Mouse (Mus musculus) bone marrow, adult 2 months (tissue): ENCODE data around the gene Tm6sf1. TPM values are rescaled to one million over a fixed set of nuclear protein-coding genes. Genes with fewer than 3 reads are reported as not detected.

Source experiments
- H3K27ac ChIP-seq: fragments of 200-500 bp; 2 replicates; pipeline ENCODE4 v1.5.1; 2012; ENCODE audit warnings: low read depth, mild to moderate bottlenecking, control low read depth, inconsistent platforms, low read length; ENCODE audit not compliant: control insufficient read depth, poor library complexity, insufficient read depth
- H3K4me1 ChIP-seq: fragments of 200-500 bp; 2 replicates; pipeline ENCODE4 v1.6.1; 2011; ENCODE audit warnings: low read length; ENCODE audit not compliant: control insufficient read depth, insufficient read depth
- H3K4me3 ChIP-seq: fragments of 200-500 bp; replicated peaks from 2 replicates; pipeline ENCODE3; 2011; ENCODE audit warnings: mild to moderate bottlenecking, low read depth, low read length, control low read depth; ENCODE audit not compliant: control insufficient read depth
- CTCF ChIP-seq: fragments of 200-500 bp; IDR thresholded peaks from 2 replicates; pipeline ENCODE4 v1.5.1; 2011; ENCODE audit warnings: low read length, control low read depth; ENCODE audit not compliant: control insufficient read depth, insufficient read depth
- POLR2A ChIP-seq: fragments of 200-500 bp; IDR thresholded peaks from 2 replicates; pipeline ENCODE4 v1.6.1; 2011; ENCODE audit warnings: low read depth, mild to moderate bottlenecking, control low read depth, low read length, borderline replicate concordance; ENCODE audit not compliant: control insufficient read depth
- WGBS: fragments of 180-500 bp; shearing (Covaris S2); methylation state at CpG from one replicate; pipeline ENCODE4 v1.1.7; 2018; 5-methylcytosine and 5-hydroxymethylcytosine counted together
- polyA plus RNA-seq: library from polyadenylated mRNA; stranded (reverse); fragments of >200 nt; gene quantifications from 2 replicates; pipeline ENCODE4 v1.2.4, GENCODE M21; 2011; ENCODE audit warnings: low replicate concordance; ENCODE audit not compliant: missing spikeins, insufficient read depth, insufficient read length

Gene Tm6sf1
- polyA plus RNA-seq, 1 experiment: 46.2 TPM

DNA sequence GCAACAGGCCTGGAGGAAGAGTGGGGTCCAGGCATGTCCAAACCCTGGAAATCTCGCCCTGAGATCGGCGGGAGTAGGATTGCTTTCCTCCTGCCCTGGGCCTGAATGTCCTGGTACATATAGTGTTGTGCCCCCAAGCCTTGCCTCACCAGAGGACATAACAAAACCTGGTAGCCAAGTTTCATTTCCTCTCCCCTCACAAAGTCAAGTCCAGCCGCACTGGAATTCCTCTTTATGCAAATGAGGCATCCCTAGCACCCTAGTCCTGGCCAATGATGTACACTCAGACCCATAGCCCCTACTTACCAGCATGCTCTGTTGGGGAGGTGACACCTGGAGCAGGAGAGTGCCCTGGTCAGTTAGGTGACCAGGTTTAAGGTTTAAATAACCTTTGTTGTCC lies 2.6 kb upstream of the Tm6sf1 start:
- 53% methylated on average over 4 of the region's 4 CpGs for WGBS
- Histone ChIP-seq H3K27ac (peak overlapping the region; percentile 10; the same call in 1 of the 2 replicates), H3K4me3 (no peak overlapping the region), H3K4me1 (peaks cover 15% of the 10 kb centered on the region)
- TF ChIP-seq POLR2A: no peak
- TF ChIP-seq CTCF: no peak

DNA sequence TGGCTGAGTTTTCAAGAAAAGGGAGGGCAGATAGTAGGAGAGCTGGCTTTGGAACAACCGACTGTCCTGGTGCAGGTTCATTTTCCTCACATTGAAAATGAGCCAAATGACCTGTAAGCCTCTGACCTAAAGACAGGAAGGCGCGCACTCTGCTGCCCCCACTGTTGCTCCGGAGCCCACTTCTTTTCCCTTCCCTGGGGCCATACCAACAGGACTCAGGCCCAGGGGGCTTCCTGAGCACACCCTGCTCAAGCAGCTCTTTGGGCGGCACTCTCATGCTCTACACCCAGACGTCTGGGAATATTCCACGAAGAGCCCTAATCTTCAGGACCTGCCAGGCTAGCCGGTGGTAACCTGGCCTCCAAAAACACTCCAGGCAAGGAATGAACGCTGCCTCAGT lies 565 bp upstream of the Tm6sf1 start:
- Histone ChIP-seq H3K27ac (peak overlapping the region; percentile 11; the same call in 1 of the 2 replicates), H3K4me1 (peaks cover 11% of the 10 kb centered on the region), H3K4me3 (peak overlapping the region; percentile 27)
- TF ChIP-seq POLR2A: no peak
- no peak for TF ChIP-seq CTCF
- 26% methylated on average over 9 of the region's 9 CpGs for WGBS

DNA sequence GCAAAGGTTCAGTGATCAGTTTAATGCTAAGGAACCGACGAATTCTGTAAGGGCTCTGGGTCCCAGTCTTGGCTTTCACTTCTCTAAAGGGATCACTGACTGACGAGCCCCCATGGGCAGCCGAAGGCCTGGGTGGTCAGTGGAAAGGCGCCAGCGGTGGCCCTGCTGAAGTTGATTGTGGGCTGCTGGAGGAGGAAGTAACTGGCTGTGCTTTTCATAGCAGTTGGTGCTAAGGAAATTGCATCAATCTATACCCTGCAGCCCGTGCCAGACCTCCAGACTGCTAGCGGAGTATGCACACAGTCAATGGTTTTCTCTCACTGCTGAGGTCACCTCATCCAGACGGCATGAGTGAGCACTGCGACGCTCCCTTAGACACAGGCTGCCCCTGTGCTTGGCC lies 1.3 kb downstream of the Tm6sf1 start:
- 1% methylated on average over 11 of the region's 11 CpGs for WGBS
- Histone ChIP-seq H3K4me1 (peaks cover 9% of the 10 kb centered on the region; the same call in 1 of the 2 replicates), H3K27ac (peak overlapping the region; percentile 90), H3K4me3 (peak overlapping the region; percentile 77)
- no peak for TF ChIP-seq CTCF
- TF ChIP-seq POLR2A: peak; percentile 57; the same call in 1 of the 2 replicates

DNA sequence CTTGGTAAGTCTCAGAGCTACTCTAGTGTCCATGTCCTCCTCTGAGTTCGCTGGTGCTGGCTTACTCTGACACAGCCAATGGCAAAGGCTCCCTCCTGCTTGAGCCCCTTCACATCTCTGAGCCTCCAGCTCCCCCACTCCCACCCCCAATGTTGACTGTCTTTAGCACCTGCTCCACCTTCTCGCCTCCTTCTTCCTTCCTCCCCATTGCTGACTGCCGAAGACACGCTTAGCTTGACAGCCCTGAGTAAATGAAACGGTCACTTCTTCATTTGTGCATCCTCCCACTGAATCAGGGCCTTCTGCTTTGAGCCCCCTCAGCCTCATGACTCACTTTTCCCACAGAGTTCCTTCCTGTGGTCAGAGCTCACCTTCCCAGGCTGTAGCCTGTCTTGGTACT lies 2.2 kb downstream of the Tm6sf1 start:
- 8% methylated on average over 5 of the region's 5 CpGs for WGBS
- H3K4me1 ChIP-seq: peaks cover 9% of the 10 kb centered on the region; the same call in 1 of the 2 replicates
- H3K4me3 ChIP-seq: peak overlapping the region; percentile 77
- peak overlapping the region; percentile 90 for H3K27ac ChIP-seq
- TF ChIP-seq POLR2A: no peak
- no peak for TF ChIP-seq CTCF

DNA sequence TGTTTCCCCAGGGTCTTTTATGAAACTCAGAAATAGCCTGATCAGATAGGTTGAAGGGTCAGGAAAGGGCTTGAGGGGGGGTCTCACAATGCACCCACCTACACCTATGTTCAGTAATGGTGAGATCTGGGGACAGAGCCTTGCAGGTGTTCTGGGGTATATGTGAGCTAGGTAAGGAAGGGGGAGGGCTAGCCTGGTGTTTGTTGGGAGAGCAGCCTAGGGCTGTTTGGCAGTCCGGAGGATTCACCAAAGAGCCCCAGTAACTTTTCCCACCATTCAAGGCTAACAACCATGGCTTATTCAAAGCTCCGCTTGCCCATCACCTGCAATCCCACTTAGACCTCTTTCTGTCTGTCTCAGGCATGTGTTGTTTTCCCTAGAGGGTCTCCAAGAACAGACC lies 2.7 kb downstream of the Tm6sf1 start:
- WGBS: 65% methylated on average over 2 of the region's 2 CpGs
- H3K4me1 ChIP-seq: peaks cover 9% of the 10 kb centered on the region; the same call in 1 of the 2 replicates
- TF ChIP-seq CTCF (no peak), POLR2A (no peak)
- H3K27ac ChIP-seq: peak overlapping the region; percentile 90
- H3K4me3 ChIP-seq: peak overlapping the region; percentile 84

DNA sequence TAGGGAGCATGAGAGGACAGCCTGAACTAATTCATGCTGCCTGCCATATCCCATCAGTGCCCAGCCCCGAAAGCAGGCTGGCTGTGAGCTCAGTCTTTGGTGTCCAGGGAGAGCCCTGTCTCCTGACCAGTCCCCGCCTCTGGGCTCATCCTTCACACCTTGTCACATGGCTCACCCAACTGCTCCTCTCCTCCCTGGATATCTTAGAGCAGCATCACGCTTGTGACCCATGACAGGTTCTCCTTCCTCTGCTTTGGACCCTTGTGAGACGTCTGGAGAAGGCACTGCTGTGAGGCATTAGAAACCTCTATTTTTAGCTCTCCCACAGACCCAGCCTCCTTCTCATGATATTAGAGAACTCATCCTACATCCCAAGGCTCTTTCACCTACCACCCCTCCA lies 3.1 kb downstream of the Tm6sf1 start:
- Histone ChIP-seq H3K4me1 (peaks cover 9% of the 10 kb centered on the region; the same call in 1 of the 2 replicates), H3K27ac (peak overlapping the region; percentile 90), H3K4me3 (peak overlapping the region; percentile 84)
- TF ChIP-seq CTCF (no peak), POLR2A (no peak)
- 49% methylated on average over 4 of the region's 4 CpGs for WGBS

DNA sequence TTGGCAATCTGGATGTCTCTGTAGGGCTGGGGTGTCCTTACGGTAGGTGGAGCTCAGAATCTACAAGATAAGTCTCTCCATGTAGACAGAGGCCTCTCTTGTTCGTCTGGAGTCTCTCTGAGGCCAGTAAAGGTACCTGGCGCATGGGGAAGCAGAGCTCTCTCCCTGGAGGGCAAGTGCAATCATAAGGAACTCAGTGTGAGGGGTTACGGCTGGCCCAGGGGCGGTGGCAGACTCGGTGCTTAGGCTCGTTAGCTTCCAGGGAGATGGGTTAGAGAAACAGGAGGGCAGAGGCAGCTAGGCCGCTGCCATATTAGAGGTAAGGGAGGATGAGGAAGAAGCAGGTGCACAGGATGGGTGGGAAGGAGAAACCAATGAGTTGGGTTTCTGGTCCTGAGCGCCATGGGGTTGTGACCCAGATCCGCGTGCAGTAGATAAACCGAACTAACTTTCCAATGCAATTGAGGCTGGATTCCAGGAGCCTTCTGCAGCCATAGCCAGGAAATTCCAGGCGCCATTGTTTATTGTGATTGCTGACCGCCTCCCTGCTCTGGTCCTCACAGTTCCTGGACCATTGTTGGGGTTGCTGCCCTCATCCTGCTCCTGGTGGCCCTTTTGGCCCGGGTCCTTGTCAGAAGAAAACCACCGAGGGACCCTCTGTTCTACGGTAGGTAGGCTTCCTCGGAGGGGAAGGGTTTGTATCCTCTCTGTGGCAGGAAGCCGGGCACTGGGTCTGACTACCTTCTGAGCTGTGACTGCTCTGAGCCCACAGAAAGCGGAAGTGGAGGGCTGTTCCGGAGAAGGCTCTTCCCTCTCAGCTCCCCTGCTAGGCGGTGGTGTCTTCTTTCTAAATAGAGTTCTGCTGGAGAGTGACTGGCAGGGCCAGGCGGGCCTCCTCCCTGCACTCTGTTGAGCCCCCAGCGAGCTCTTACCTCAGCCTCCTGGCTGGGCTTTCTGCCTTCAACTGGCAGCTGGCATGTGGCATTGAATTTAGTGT lies 4.1 kb downstream of the Tm6sf1 start:
- 20% methylated on average over 24 of the region's 24 CpGs for WGBS
- Histone ChIP-seq H3K4me3 (peak overlapping the region; percentile 84), H3K4me1 (peaks cover 9% of the 10 kb centered on the region; the same call in 1 of the 2 replicates), H3K27ac (peak overlapping the region; percentile 90)
- TF ChIP-seq POLR2A (no peak), CTCF (no peak)

DNA sequence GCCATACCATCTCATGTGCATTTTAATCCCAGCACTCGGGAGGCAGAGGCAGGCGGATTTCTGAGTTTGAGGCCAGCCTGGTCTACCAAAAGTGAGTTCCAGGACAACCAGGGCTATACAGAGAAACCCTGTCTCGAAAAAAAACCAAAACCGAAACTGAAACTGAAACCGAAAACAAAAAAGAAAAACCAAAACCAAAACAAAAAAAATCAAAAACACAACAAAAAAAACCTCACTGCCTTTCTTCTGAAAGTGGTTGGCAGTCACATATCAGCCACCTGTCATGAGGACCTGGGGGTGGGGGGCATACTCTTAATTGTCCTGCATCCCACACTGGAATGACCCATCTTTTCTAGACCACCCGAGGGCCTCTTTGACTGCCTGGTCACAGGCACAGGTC lies 5.8 kb downstream of the Tm6sf1 start:
- peaks cover 7% of the 10 kb centered on the region; the same call in 1 of the 2 replicates for H3K4me1 ChIP-seq
- TF ChIP-seq CTCF (no peak), POLR2A (no peak)
- H3K27ac ChIP-seq: no peak overlapping the region
- 75% methylated on average over 6 of the region's 6 CpGs for WGBS
- no peak overlapping the region for H3K4me3 ChIP-seq
